Mouse (Mus musculus): ENCODE data around the gene Rhno1.

DNA sequence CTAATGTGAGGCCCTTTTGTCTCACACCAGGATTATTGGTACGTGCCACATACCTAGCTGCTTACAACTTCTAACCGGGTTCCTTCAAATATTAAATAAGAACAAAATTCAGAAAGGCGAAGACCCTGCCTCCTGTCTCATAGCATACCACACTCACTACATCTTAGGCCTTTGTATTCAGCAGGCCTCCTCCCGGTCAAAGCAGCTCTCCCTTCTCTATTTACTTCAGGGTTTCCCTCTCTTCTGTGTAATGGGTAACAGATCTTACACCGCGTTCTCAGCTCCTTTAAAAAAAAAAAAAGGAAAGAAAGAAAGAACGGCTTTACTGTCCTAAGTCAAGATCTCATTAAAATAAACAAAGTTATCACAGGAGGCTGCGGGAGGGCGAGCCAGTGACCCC lies 810 bp downstream of the Rhno1 start:
- TF ChIP-seq GATA1 (IDR thresholded peaks at IDR 0.05; ENCODE audit: low read length) (no peak), TAL1 (IDR thresholded peaks at IDR 0.05; ENCODE audit: low read length) (no peak)
